ENCODE assay signal across 8 mouse cellular contexts in genomic region chr5:138441286-138442194, GRCm38 (mm10). TPM values are rescaled to one million over a fixed set of nuclear protein-coding genes. Genes with fewer than 3 reads are reported as not detected.
DNase-seq lines count a peak whose midpoint lies in the region; ATAC-seq and TF ChIP-seq lines count a peak whose summit lies in the region.

Zfp157 (plus strand) TSS chr5:138441468.

- H3K9ac ChIP-seq in forebrain, embryonic 16.5 days (replicated peaks; ENCODE audit: low read depth, low read length) = peak within 1 kb of the TSS; percentile 89
- H3K9ac ChIP-seq in lung, embryonic 14.5 days = peak within 1 kb of the TSS; percentile 97

- DNase-seq in G1E (ENCODE audit: low spot score) = peak; percentile 91
- DNase-seq in cerebellum, adult 18-20 months = peak; percentile 91 to 96
- peak; percentile 82 to 85 for DNase-seq in heart, postnatal 36 days
- DNase-seq in layer of hippocampus, adult 2 months (ENCODE audit: low spot score in 2 of 2) = peak; percentile 90 to 96
- peak; percentile 97 for DNase-seq in lung, embryonic 14.5 days
- peak; percentile 89 for DNase-seq in thymus, adult 2 months

- ATAC-seq in G1E (ENCODE audit: extremely low read depth, insufficient number of reproducible peaks, low FRiP score, poor library complexity, severe bottlenecking) = peak; percentile 100
- ATAC-seq in forebrain, embryonic 16.5 days = peak; percentile 100
- peak; percentile 100 for ATAC-seq in lung, embryonic 14.5 days (ENCODE audit: insufficient read depth)

- no peaks in the 10 kb centered on the region for H3K9me3 ChIP-seq in G1E (replicated peaks)
- peaks cover 4% of the 10 kb centered on the region for H3K9me3 ChIP-seq in forebrain, embryonic 16.5 days (ENCODE audit: control insufficient read depth, low read length)
- no peaks in the 10 kb centered on the region for H3K9me3 ChIP-seq in lung, embryonic 14.5 days (ENCODE audit: low read depth, low read length)

- intact Hi-C loops in heart, postnatal 36 days (cut with DNase I) = no loop called here

- peaks cover 25% of the 10 kb centered on the region for H3K4me1 ChIP-seq in G1E (ENCODE audit: insufficient read depth, low read depth, low read length)
- H3K4me1 ChIP-seq in forebrain, embryonic 16.5 days (replicated peaks; ENCODE audit: control insufficient read depth, insufficient read depth, low read length) = peaks cover 28% of the 10 kb centered on the region
- peaks cover 8% of the 10 kb centered on the region for H3K4me1 ChIP-seq in lung, embryonic 14.5 days (ENCODE audit: insufficient read depth)
- H3K4me1 ChIP-seq in olfactory bulb, adult 2 months (ENCODE audit: control insufficient read depth, insufficient read depth, low read length) = peaks cover 7% of the 10 kb centered on the region; the same call in 1 of the 2 replicates
- H3K4me1 ChIP-seq in thymus, adult 2 months (replicated peaks; ENCODE audit: control insufficient read depth, insufficient read depth, low read length) = peaks cover 6% of the 10 kb centered on the region

- WGBS in forebrain, embryonic 16.5 days = under 1% methylated on average over 49 of the region's 49 CpGs
- under 1% methylated on average over 49 of the region's 49 CpGs for WGBS in lung, embryonic 14.5 days
- WGBS in olfactory bulb, adult 2 months = under 1% methylated on average over 49 of the region's 49 CpGs
- under 1% methylated on average over 49 of the region's 49 CpGs for WGBS in thymus, adult 2 months

- peak within 1 kb of the TSS; percentile 99 for H3K4me3 ChIP-seq in G1E (ENCODE audit: low read depth, low read length)
- H3K4me3 ChIP-seq in forebrain, embryonic 16.5 days (replicated peaks; ENCODE audit: low read length) = peak within 1 kb of the TSS; percentile 91
- peak within 1 kb of the TSS; percentile 69 for H3K4me3 ChIP-seq in layer of hippocampus, adult 2 months
- peak within 1 kb of the TSS; percentile 75 for H3K4me3 ChIP-seq in lung, embryonic 14.5 days (ENCODE audit: low read depth, low read length)
- H3K4me3 ChIP-seq in olfactory bulb, adult 2 months (ENCODE audit: insufficient read depth, low read depth, low read length) = peak within 1 kb of the TSS; percentile 91
- H3K4me3 ChIP-seq in thymus, adult 2 months (ENCODE audit: control insufficient read depth, insufficient read depth, low read length) = peak within 1 kb of the TSS; percentile 69

- TF ChIP-seq POLR2A in olfactory bulb, adult 2 months (IDR thresholded peaks at IDR 0.05; ENCODE audit: insufficient read depth, low read depth, low read length) = peak; percentile 75
- peak; percentile 46; the same call in 1 of the 2 replicates for TF ChIP-seq POLR2A in thymus, adult 2 months (IDR thresholded peaks at IDR 0.05; ENCODE audit: control insufficient read depth, extremely low read depth, insufficient read depth, low read length, poor library complexity)

- H3K36me3 ChIP-seq in G1E (replicated peaks) = peaks cover 30% of the 10 kb centered on the region
- peaks cover 21% of the 10 kb centered on the region for H3K36me3 ChIP-seq in forebrain, embryonic 16.5 days (ENCODE audit: control insufficient read depth, insufficient read depth)
- peaks cover 25% of the 10 kb centered on the region for H3K36me3 ChIP-seq in lung, embryonic 14.5 days (ENCODE audit: insufficient read depth)
- peaks cover 11% of the 10 kb centered on the region; the same call in 1 of the 2 replicates for H3K36me3 ChIP-seq in thymus, adult 2 months (ENCODE audit: control insufficient read depth, insufficient read depth, low read length)

- peak within 1 kb of the TSS; percentile 85 for H3K27ac ChIP-seq in forebrain, embryonic 16.5 days (ENCODE audit: low read length)
- H3K27ac ChIP-seq in layer of hippocampus, adult 2 months = peak within 1 kb of the TSS; percentile 96
- peak within 1 kb of the TSS; percentile 86; the same call in 1 of the 2 replicates for H3K27ac ChIP-seq in lung, embryonic 14.5 days (ENCODE audit: low read depth)
- peak within 1 kb of the TSS; percentile 91 for H3K27ac ChIP-seq in olfactory bulb, adult 2 months (ENCODE audit: insufficient read depth, low read depth, low read length)
- H3K27ac ChIP-seq in thymus, adult 2 months (ENCODE audit: control insufficient read depth, insufficient read depth, low read length) = no peak within 1 kb of the TSS

- H3K27me3 ChIP-seq in G1E (ENCODE audit: insufficient read depth, low read length) = peaks cover 4% of the 10 kb centered on the region; the same call in 1 of the 2 replicates
- H3K27me3 ChIP-seq in forebrain, embryonic 16.5 days (replicated peaks; ENCODE audit: control insufficient read depth, insufficient read depth, low read length) = no peaks in the 10 kb centered on the region
- H3K27me3 ChIP-seq in lung, embryonic 14.5 days (ENCODE audit: insufficient read depth, low read length) = no peaks in the 10 kb centered on the region
- H3K27me3 ChIP-seq in thymus, adult 2 months (ENCODE audit: control insufficient read depth, insufficient read depth, low read length) = no peaks in the 10 kb centered on the region

- H3K4me2 ChIP-seq in forebrain, embryonic 16.5 days (ENCODE audit: low read length) = peak within 1 kb of the TSS; percentile 97
- H3K4me2 ChIP-seq in lung, embryonic 14.5 days = peak within 1 kb of the TSS; percentile 71

- TF ChIP-seq CTCF in G1E (IDR thresholded peaks at IDR 0.05; ENCODE audit: low read depth, low read length) = no peak
- TF ChIP-seq CTCF in layer of hippocampus, adult 2 months (conservative IDR thresholded peaks at IDR 0.05) = no peak
- no peak for TF ChIP-seq CTCF in lung, embryonic 14.5 days (IDR thresholded peaks at IDR 0.05; ENCODE audit: low read depth)
- no peak for TF ChIP-seq CTCF in olfactory bulb, adult 2 months (IDR thresholded peaks at IDR 0.05; ENCODE audit: insufficient read depth, low read depth, low read length)
- no peak for TF ChIP-seq CTCF in thymus, adult 2 months (IDR thresholded peaks at IDR 0.05; ENCODE audit: borderline replicate concordance, control insufficient read depth, extremely low read depth, insufficient read depth, low read length, poor library complexity)

RNA-seq across cellular contexts. Expression of gene Zfp157, which starts in this region (rescaled TPM):
- total RNA-seq in G1E (2014; fragmentation: Nextera tagmentation) = 35.8 and 37.6 TPM in 2 replicates
- 11.8 and 14.9 TPM in 2 replicates for total RNA-seq in G1E (2017)
- polyA plus RNA-seq in G1E (2012) = 1.1 and 2.5 TPM in 2 replicates
- polyA plus RNA-seq in forebrain, embryonic 16.5 days (2015; fragmentation: Nextera tagmentation; extraction: Ambion mirVana) = 82.4 and 82.8 TPM in 2 replicates
- 1 to 10 TPM; 4.9 to 5.4 TPM for total RNA-seq in heart, postnatal 36 days (2021)
- 10 to 100 TPM; 22.6 to 26.7 TPM for total RNA-seq in layer of hippocampus, adult 2 months (2021)
- polyA plus RNA-seq in lung, embryonic 14.5 days (2014; fragmentation: Nextera tagmentation; extraction: Ambion mirVana) = 35.5 and 41.9 TPM in 2 replicates
- not detected in 2 replicates for polyA plus RNA-seq in olfactory bulb, adult 2 months (2012; ENCODE audit: insufficient read depth, insufficient read length, low replicate concordance, missing spikeins)
- 8.1 and 8.4 TPM in 2 replicates for polyA plus RNA-seq in thymus, adult 2 months (2012; rRNA removed)
